Mouse (Mus musculus) gastrocnemius, adult 8-10 months (tissue): Measurements from ENCODE around the gene Dctd. TPM values are rescaled to one million over a fixed set of nuclear protein-coding genes. Genes with fewer than 3 reads are reported as not detected.

ENCODE experiments used
- DNase-seq, 2 experiments: peaks; one replicate each; pipeline ENCODE4 v3.0.0; 2022; ENCODE audit warnings: low spot score in 2 of 2
- total RNA-seq, 4 experiments: library from RNA; stranded (reverse); gene quantifications; 2 replicates each; pipeline ENCODE4 v1.2.4; 2022

Gene Dctd
- 1 to 10 TPM in 2 of 4 experiments, under 1 TPM in 2; 0.44 to 1.4 (median 1.0) TPM for total RNA-seq

GRCm38 (mm10) chr8:48098792-48099191 is at the start of gene Dctd:
Dctd (plus strand) TSS chr8:48099092.
- no peak for DNase-seq

GRCm38 (mm10) chr8:48053611-48054010 is 45.3 kb upstream of the Dctd start:
- DNase-seq, result no peak

- no peak for DNase-seq
These were observed 35.3 kb upstream of the Dctd start for GRCm38 (mm10) chr8:48063526-48064072.

- DNase-seq, result no peak
These were observed 24.7 kb upstream of the Dctd start for GRCm38 (mm10) chr8:48074149-48074548.

GRCm38 (mm10) chr8:48082343-48082742 is 16.5 kb upstream of the Dctd start:
- no peak for DNase-seq

- no peak for DNase-seq
These were observed 8.2 kb upstream of the Dctd start for GRCm38 (mm10) chr8:48090661-48091060.

- DNase-seq, result no peak
These were observed 3.5 kb upstream of the Dctd start for GRCm38 (mm10) chr8:48095378-48095777.

- DNase-seq, result peak in 1 of 2 experiments; percentile 8
These were observed 1.6 kb upstream of the Dctd start for GRCm38 (mm10) chr8:48097131-48097794.

GRCm38 (mm10) chr8:48098081-48098639 is 732 bp upstream of the Dctd start:
- DNase-seq, result no peak

- no peak for DNase-seq
These were observed 1.4 kb downstream of the Dctd start for GRCm38 (mm10) chr8:48100100-48100787.

- DNase-seq, result no peak
These were observed 10.5 kb downstream of the Dctd start for GRCm38 (mm10) chr8:48109373-48109855.

- peak in 1 of 2 experiments; percentile 36 for DNase-seq
These were observed 11.2 kb downstream of the Dctd start for GRCm38 (mm10) chr8:48109856-48110780.

- DNase-seq, result no peak
These were observed 15.7 kb downstream of the Dctd start for GRCm38 (mm10) chr8:48114591-48114990.

- no peak for DNase-seq
These were observed 24.1 kb downstream of the Dctd start for GRCm38 (mm10) chr8:48122991-48123390.

- no peak for DNase-seq
These were observed 26.0 kb downstream of the Dctd start for GRCm38 (mm10) chr8:48124857-48125256.

- no peak for DNase-seq
These were observed 28.1 kb downstream of the Dctd start for GRCm38 (mm10) chr8:48126954-48127353.

- DNase-seq, result no peak
These were observed 31.4 kb downstream of the Dctd start for GRCm38 (mm10) chr8:48130266-48130665.

GRCm38 (mm10) chr8:48133321-48133720 is 34.4 kb downstream of the Dctd start:
- DNase-seq, result no peak

GRCm38 (mm10) chr8:48136804-48137650 is 38.1 kb downstream of the Dctd start:
- no peak for DNase-seq

- DNase-seq, result no peak
These were observed 38.7 kb downstream of the Dctd start for GRCm38 (mm10) chr8:48137651-48137937.
